ENCODE assay signal across 13 mouse cellular contexts in genomic region chr5:133320626-133321025, GRCm38 (mm10).
DNase-seq lines count a peak whose midpoint lies in the region; ATAC-seq and TF ChIP-seq lines count a peak whose summit lies in the region.
"Had no signal": no experiment of that assay in that cellular context is flagged by ENCODE, and none has a peak within 500 bp of the region (broad histone marks: within the 10 kb centered on the region; RNA-seq: fewer than 3 reads in every experiment).

No protein-coding gene starts in this region.

- H3K4me1 ChIP-seq in hindbrain, embryonic 12.5 days, result no peaks in the 10 kb centered on the region
- H3K4me1 ChIP-seq: hindbrain, embryonic 13.5 days; limb, embryonic 12.5 days had no signal

- H3K36me3 ChIP-seq in hindbrain, embryonic 12.5 days, result no peaks in the 10 kb centered on the region
- H3K36me3 ChIP-seq: hindbrain, embryonic 13.5 days; limb, embryonic 12.5 days had no signal

- H3K4me3 ChIP-seq in layer of hippocampus, adult 2 months, result no peak overlapping the region
- H3K4me3 ChIP-seq in hindbrain, embryonic 12.5 days, result no peak overlapping the region
- H3K4me3 ChIP-seq: gastrocnemius, adult 2 months; hindbrain, embryonic 13.5 days; limb, embryonic 12.5 days had no signal

- no peak overlapping the region for H3K9ac ChIP-seq in hindbrain, embryonic 12.5 days
- H3K9ac ChIP-seq: hindbrain, embryonic 13.5 days; limb, embryonic 12.5 days had no signal

- no peaks in the 10 kb centered on the region for H3K27me3 ChIP-seq in hindbrain, embryonic 12.5 days
- H3K27me3 ChIP-seq: hindbrain, embryonic 13.5 days; limb, embryonic 12.5 days had no signal

- ATAC-seq in hindbrain, embryonic 12.5 days (ENCODE audit: low FRiP score), result no peak
- ATAC-seq: intestine, postnatal 0 days had no signal

- no peak overlapping the region for H3K4me2 ChIP-seq in hindbrain, embryonic 12.5 days (replicated peaks)
- H3K4me2 ChIP-seq: hindbrain, embryonic 13.5 days; limb, embryonic 12.5 days had no signal

- no peaks in the 10 kb centered on the region for H3K9me3 ChIP-seq in hindbrain, embryonic 12.5 days (replicated peaks)
- H3K9me3 ChIP-seq: hindbrain, embryonic 13.5 days; limb, embryonic 12.5 days had no signal

- no peak overlapping the region for H3K27ac ChIP-seq in layer of hippocampus, adult 2 months
- H3K27ac ChIP-seq in hindbrain, embryonic 12.5 days, result no peak overlapping the region
- H3K27ac ChIP-seq: gastrocnemius, adult 2 months; hindbrain, embryonic 13.5 days; limb, embryonic 12.5 days had no signal

- 68% methylated on average over 2 of the region's 2 CpGs for WGBS in hindbrain, embryonic 12.5 days

- DNase-seq in layer of hippocampus, adult 2 months (ENCODE audit: low spot score in 2 of 2), result peak; percentile 13 to 21
- DNase-seq in layer of hippocampus, postnatal 25 days (ENCODE audit: extremely low spot score in 1 of 2, low spot score in 1 of 2), result no peak
- DNase-seq in ES-CJ7 (ENCODE audit: low read depth, low spot score) (peak; percentile 11), ZHBTc4 (ENCODE audit: low read depth, low spot score) (peak; percentile 23)
- peak; percentile 6 to 8 for DNase-seq in layer of hippocampus, postnatal 14 days (ENCODE audit: low spot score in 2 of 2)
- no peak for DNase-seq in spleen, postnatal 10 days (ENCODE audit: low spot score in 2 of 2)
- DNase-seq: cerebellum, adult 2 months; gastrocnemius, adult 2 months; spleen, adult 18-20 months had no signal

- TF ChIP-seq CTCF in layer of hippocampus, adult 2 months (conservative IDR thresholded peaks at IDR 0.05), result no peak

Comparison
In these comparisons a context has a peak if more than half of its experiments do, and no peak if none do; other contexts are left out.
1. DNase-seq: peak in layer of hippocampus, adult 2 months (2 of 2), ES-CJ7 (single experiment), ZHBTc4 (single experiment) and layer of hippocampus, postnatal 14 days (2 of 2); none in layer of hippocampus, postnatal 25 days (0 of 2) and spleen, postnatal 10 days (0 of 2).